Mouse (Mus musculus): ENCODE measurements around the gene 1700016C15Rik.
A peak's percentile ranks its signal among the peaks of the same experiment; 100 is the strongest.

GRCm38 (mm10) chr1:177708583-177709055 is 21.0 kb upstream of the 1700016C15Rik start:
- TF ChIP-seq EP300 (IDR thresholded peaks at IDR 0.05) (peak; percentile 85), CTCF (IDR thresholded peaks at IDR 0.05) (no peak)
